Mouse (Mus musculus) MEL (cell line): ENCODE measurements around the gene Pde8b. TPM values are rescaled to one million over a fixed set of nuclear protein-coding genes. Genes with fewer than 3 reads are reported as not detected.

ENCODE experiments used
- DNase-seq: peaks from one replicate; pipeline ENCODE4 v3.0.0; 2011; ENCODE audit warnings: low read depth, low spot score
- H3K27ac ChIP-seq: 2 replicates; pipeline ENCODE4 v1.5.1; 2012; ENCODE audit warnings: low read depth, mild to moderate bottlenecking, control low read depth, low read length, moderate library complexity; ENCODE audit not compliant: control insufficient read depth
- H3K27me3 ChIP-seq, 2 experiments: fragments of 150-350 bp in 1 of 2; sonication (generic) in 1 of 2; 2 replicates each; pipeline ENCODE4 v1.6.1; 2012; ENCODE audit warnings: low read length in 2 of 2, mild to moderate bottlenecking in 2 of 2, improper control_type of control experiment in 1 of 2, moderate library complexity in 1 of 2; ENCODE audit not compliant: insufficient read depth in 2 of 2, control insufficient read depth in 1 of 2
- H3K36me3 ChIP-seq, 2 experiments: 2 replicates each; pipeline ENCODE4 v1.6.1; 2012 to 2014; ENCODE audit warnings: low read length in 2 of 2, improper control_type of control experiment in 1 of 2, inconsistent platforms in 1 of 2, mild to moderate bottlenecking in 1 of 2; ENCODE audit not compliant: insufficient read depth in 2 of 2, control insufficient read depth in 1 of 2
- H3K4me1 ChIP-seq, 2 experiments: fragments of 150-350 bp in 1 of 2; sonication (generic) in 1 of 2; 2 replicates each; pipeline ENCODE4 v1.6.1; 2012; ENCODE audit warnings: low read length in 2 of 2, improper control_type of control experiment in 1 of 2, mild to moderate bottlenecking in 1 of 2; ENCODE audit not compliant: insufficient read depth in 2 of 2, control insufficient read depth in 1 of 2
- H3K4me3 ChIP-seq, 2 experiments: fragments of 150-350 bp in 1 of 2; sonication (generic) in 1 of 2; 2 replicates each; pipeline ENCODE4 v1.5.1; 2012; ENCODE audit warnings: low read depth in 2 of 2, low read length in 2 of 2, mild to moderate bottlenecking in 2 of 2, moderate library complexity in 2 of 2, control low read depth in 1 of 2, improper control_type of control experiment in 1 of 2; ENCODE audit not compliant: control insufficient read depth in 1 of 2, insufficient read depth in 1 of 2
- H3K79me2 ChIP-seq: 2 replicates; pipeline ENCODE4 v1.6.1; 2012; ENCODE audit warnings: mild to moderate bottlenecking, low read length, moderate library complexity; ENCODE audit not compliant: control insufficient read depth, poor library complexity, insufficient read depth
- H3K9ac ChIP-seq: 2 replicates; pipeline ENCODE4 v1.6.1; 2012; ENCODE audit warnings: low read depth, mild to moderate bottlenecking, control low read depth, low read length, moderate library complexity; ENCODE audit not compliant: control insufficient read depth, poor library complexity, severe bottlenecking
- H3K9me3 ChIP-seq: fragments of 150-350 bp; sonication (generic); replicated peaks from 2 replicates; pipeline ENCODE4 v1.6.1; 2012; ENCODE audit warnings: mild to moderate bottlenecking, low read length, improper control_type of control experiment, moderate library complexity; ENCODE audit not compliant: insufficient read depth
- CHD2 ChIP-seq: IDR thresholded peaks from 2 replicates; pipeline ENCODE4 v1.6.1; 2011; ENCODE audit warnings: low read length, improper control_type of control experiment
- CTCF ChIP-seq, 3 experiments: IDR thresholded peaks in 2 of 3; conservative IDR thresholded peaks in 1 of 3; 2 replicates each; pipeline ENCODE4 v1.5.1; 2011 to 2012; ENCODE audit warnings: low read length in 3 of 3, low read depth in 2 of 3, mild to moderate bottlenecking in 2 of 3, improper control_type of control experiment in 1 of 3, inconsistent platforms in 1 of 3, mixed read lengths in 1 of 3, moderate library complexity in 1 of 3; ENCODE audit not compliant: control insufficient read depth in 1 of 3, insufficient read depth in 1 of 3, poor library complexity in 1 of 3, severe bottlenecking in 1 of 3
- E2F4 ChIP-seq: IDR thresholded peaks from 2 replicates; pipeline ENCODE4 v1.6.1; 2011; ENCODE audit warnings: low read depth, low read length, improper control_type of control experiment, borderline replicate concordance
- ELF1 ChIP-seq: IDR thresholded peaks from 2 replicates; pipeline ENCODE4 v1.6.1; 2014; ENCODE audit warnings: low read depth, mild to moderate bottlenecking, inconsistent platforms, low read length, improper control_type of control experiment, moderate library complexity
- GATA1 ChIP-seq: IDR thresholded peaks from 2 replicates; pipeline ENCODE4 v1.6.1; 2011; ENCODE audit warnings: low read depth, low read length, improper control_type of control experiment
- KAT2A ChIP-seq: conservative IDR thresholded peaks from 2 replicates; pipeline ENCODE4 v1.6.1; 2012; ENCODE audit warnings: low read depth, low read length, improper control_type of control experiment, inconsistent platforms
- MAFK ChIP-seq: IDR thresholded peaks from 2 replicates; pipeline ENCODE4 v1.6.1; 2011; ENCODE audit warnings: low read depth, mild to moderate bottlenecking, low read length, improper control_type of control experiment, borderline replicate concordance
- MAX ChIP-seq: IDR thresholded peaks from 2 replicates; pipeline ENCODE4 v1.6.1; 2011; ENCODE audit warnings: low read length, improper control_type of control experiment
- MAZ ChIP-seq: IDR thresholded peaks from 2 replicates; pipeline ENCODE4 v1.6.1; 2012; ENCODE audit warnings: low read depth, mild to moderate bottlenecking, inconsistent platforms, low read length, improper control_type of control experiment
- MXI1 ChIP-seq: IDR thresholded peaks from 2 replicates; pipeline ENCODE4 v1.6.1; 2011; ENCODE audit warnings: mild to moderate bottlenecking, low read depth, low read length, improper control_type of control experiment
- MYB ChIP-seq: IDR thresholded peaks from 2 replicates; pipeline ENCODE4 v1.6.1; 2011; ENCODE audit warnings: mild to moderate bottlenecking, low read depth, low read length, improper control_type of control experiment
- MYC ChIP-seq: IDR thresholded peaks from 2 replicates; pipeline ENCODE4 v1.6.1; 2011; ENCODE audit warnings: low read depth, mild to moderate bottlenecking, low read length, improper control_type of control experiment, moderate library complexity
- POLR2A ChIP-seq, 2 experiments: IDR thresholded peaks; 2 replicates each; pipeline ENCODE4 v1.6.1; 2011 to 2012; ENCODE audit warnings: low read length in 2 of 2, mild to moderate bottlenecking in 2 of 2, control low read depth in 1 of 2, improper control_type of control experiment in 1 of 2, low read depth in 1 of 2, moderate library complexity in 1 of 2; ENCODE audit not compliant: control insufficient read depth in 1 of 2, insufficient read depth in 1 of 2, poor library complexity in 1 of 2
- TCF12 ChIP-seq: IDR thresholded peaks from 2 replicates; pipeline ENCODE4 v1.6.1; 2014; ENCODE audit warnings: low read depth, mild to moderate bottlenecking, inconsistent platforms, low read length, improper control_type of control experiment, moderate library complexity
- USF1 ChIP-seq: IDR thresholded peaks from 2 replicates; pipeline ENCODE4 v1.6.1; 2014; ENCODE audit warnings: low read depth, mild to moderate bottlenecking, inconsistent platforms, low read length, improper control_type of control experiment, moderate library complexity
- USF2 ChIP-seq, 2 experiments: IDR thresholded peaks; 2 replicates each; pipeline ENCODE4 v1.6.1; 2011 to 2012; ENCODE audit warnings: improper control_type of control experiment in 2 of 2, low read length in 2 of 2, borderline replicate concordance in 1 of 2, inconsistent platforms in 1 of 2, low read depth in 1 of 2, mild to moderate bottlenecking in 1 of 2; ENCODE audit not compliant: insufficient read depth in 1 of 2
- ZC3H11A ChIP-seq: IDR thresholded peaks from 2 replicates; pipeline ENCODE4 v1.6.1; 2012; ENCODE audit warnings: low read depth, mild to moderate bottlenecking, inconsistent platforms, low read length, improper control_type of control experiment
- ZKSCAN1 ChIP-seq: IDR thresholded peaks from 2 replicates; pipeline ENCODE4 v1.6.1; 2012; ENCODE audit warnings: low read depth, mild to moderate bottlenecking, inconsistent platforms, low read length, improper control_type of control experiment, moderate library complexity
- polyA plus RNA-seq, 2 experiments: library from polyadenylated mRNA; stranded (reverse) in 1 of 2; unstranded in 1 of 2; fragments of >175 nt in 1 of 2; fragments of >200 nt in 1 of 2; gene quantifications; 2 replicates each; pipeline versions ENCODE4 v1.2.1 to v1.2.4; 2012; ENCODE audit warnings: low replicate concordance in 2 of 2, low read depth in 1 of 2; ENCODE audit not compliant: insufficient read length in 2 of 2, insufficient read depth in 1 of 2, missing spikeins in 1 of 2
- total RNA-seq: library from RNA; depleted of rRNA; stranded (reverse); fragments of 300-350 nt; gene quantifications from 2 replicates; pipeline ENCODE4 v1.2.3, GENCODE M21; 2012

Gene Pde8b
- total and polyA plus RNA-seq, 3 experiments: 0.04 to 0.40 TPM; not detected in 1

GRCm38 (mm10) chr13:95056501-95057280 lies 193.4 kb downstream of the Pde8b start:
- no peak overlapping the region for H3K9ac ChIP-seq
- H3K27ac ChIP-seq: no peak overlapping the region
- no peaks in the 10 kb centered on the region for H3K27me3 ChIP-seq
- H3K9me3 ChIP-seq: no peaks in the 10 kb centered on the region
- no peaks in the 10 kb centered on the region for H3K4me1 ChIP-seq
- TF ChIP-seq ZC3H11A (no peak), USF1 (no peak), GATA1 (no peak), POLR2A (IDR thresholded peaks at IDR 0.05; ENCODE audit: control insufficient read depth in 1 of 2, insufficient read depth in 1 of 2, low read depth in 1 of 2, low read length in 2 of 2, poor library complexity in 1 of 2) (no peak), MAX (no peak), TCF12 (no peak), MYB (no peak), CTCF (IDR thresholded peaks at IDR 0.05 in 2 of 3, conservative IDR thresholded peaks at IDR 0.05 in 1 of 3; ENCODE audit: control insufficient read depth in 1 of 3, insufficient read depth in 1 of 3, low read depth in 2 of 3, low read length in 3 of 3, poor library complexity in 1 of 3, severe bottlenecking in 1 of 3) (no peak), ELF1 (no peak), CHD2 (no peak), USF2 (IDR thresholded peaks at IDR 0.05; ENCODE audit: borderline replicate concordance in 1 of 2, insufficient read depth in 1 of 2, low read depth in 1 of 2, low read length in 2 of 2) (no peak), MXI1 (no peak)
- TF ChIP-seq, all 39 proteins: peak for 0
- Histone ChIP-seq H3K36me3 (no peaks in the 10 kb centered on the region), H3K79me2 (no peaks in the 10 kb centered on the region), H3K4me3 (no peak overlapping the region)
- DNase-seq: no peak

GRCm38 (mm10) chr13:95055742-95056388 lies 194.3 kb downstream of the Pde8b start:
- Histone ChIP-seq H3K9me3 (no peaks in the 10 kb centered on the region), H3K27ac (no peak overlapping the region), H3K27me3 (no peaks in the 10 kb centered on the region), H3K79me2 (no peaks in the 10 kb centered on the region), H3K4me1 (no peaks in the 10 kb centered on the region), H3K36me3 (no peaks in the 10 kb centered on the region), H3K9ac (no peak overlapping the region), H3K4me3 (no peak overlapping the region)
- no peak for TF ChIP-seq ZKSCAN1
- TF ChIP-seq E2F4: no peak
- TF ChIP-seq MYC: no peak
- no peak for TF ChIP-seq MAFK
- TF ChIP-seq MAZ: no peak
- TF ChIP-seq USF1: no peak
- no peak for TF ChIP-seq KAT2A
- DNase-seq: no peak
